Mouse (Mus musculus) heart, embryonic 12.5 days (tissue): ENCODE results near the gene Ctf1. TPM values are rescaled to one million over a fixed set of nuclear protein-coding genes. Genes with fewer than 3 reads are reported as not detected.
"Not testable (repeated sequence)": the region's sequence is repeated elsewhere in the genome, so short reads cannot be mapped to it uniquely, and the experiment has no call there.

Source experiments
- ATAC-seq: fragments of 200-750 bp; cut with Nextera tagmentation; 2 replicates; pipeline ENCODE4 v1.8.0; 2017; ENCODE audit warnings: moderate TSS enrichment, moderate library complexity; ENCODE audit not compliant: insufficient number of reproducible peaks, low FRiP score
- H3K27ac ChIP-seq: fragments of 300-500 bp; sonication (generic); 2 replicates; pipeline ENCODE4 v1.5.1; 2016; ENCODE audit warnings: mild to moderate bottlenecking, moderate library complexity; ENCODE audit not compliant: poor library complexity, severe bottlenecking
- H3K27me3 ChIP-seq: fragments of 300-500 bp; sonication (generic); replicated peaks from 2 replicates; pipeline ENCODE4 v1.6.1; 2016; ENCODE audit warnings: mild to moderate bottlenecking, moderate library complexity
- H3K36me3 ChIP-seq: fragments of 300-500 bp; sonication (generic); 2 replicates; pipeline ENCODE4 v1.6.1; 2016; ENCODE audit warnings: mild to moderate bottlenecking, moderate library complexity
- H3K4me1 ChIP-seq: fragments of 300-500 bp; sonication (generic); replicated peaks from 2 replicates; pipeline ENCODE4 v1.6.1; 2016; ENCODE audit warnings: mild to moderate bottlenecking
- H3K4me2 ChIP-seq: fragments of 300-500 bp; sonication (generic); 2 replicates; pipeline ENCODE4 v1.6.1; 2016; ENCODE audit warnings: mild to moderate bottlenecking, moderate library complexity
- H3K4me3 ChIP-seq: fragments of 300-500 bp; sonication (generic); 2 replicates; pipeline ENCODE4 v1.5.1; 2016; ENCODE audit warnings: mild to moderate bottlenecking
- H3K9ac ChIP-seq: fragments of 300-500 bp; sonication (generic); 2 replicates; pipeline ENCODE4 v1.6.1; 2016; ENCODE audit warnings: mild to moderate bottlenecking, moderate library complexity
- H3K9me3 ChIP-seq: fragments of 300-500 bp; sonication (generic); replicated peaks from 2 replicates; pipeline ENCODE4 v1.6.1; 2016; ENCODE audit warnings: mild to moderate bottlenecking, moderate library complexity
- WGBS: fragments of 180-500 bp; shearing (Covaris S2); methylation state at CpG from one replicate; pipeline ENCODE4 v1.1.7; 2016; 5-methylcytosine and 5-hydroxymethylcytosine counted together
- polyA plus RNA-seq: library from polyadenylated mRNA; unstranded; fragments of >200 nt; fragmentation: Nextera tagmentation; extraction: Ambion mirVana; gene quantifications from 2 replicates; pipeline ENCODE4 v1.2.1, GENCODE M21; 2016

The Ctf1 gene
- polyA plus RNA-seq, 1 experiment from 2014 or later = 4.3 TPM

DNA sequence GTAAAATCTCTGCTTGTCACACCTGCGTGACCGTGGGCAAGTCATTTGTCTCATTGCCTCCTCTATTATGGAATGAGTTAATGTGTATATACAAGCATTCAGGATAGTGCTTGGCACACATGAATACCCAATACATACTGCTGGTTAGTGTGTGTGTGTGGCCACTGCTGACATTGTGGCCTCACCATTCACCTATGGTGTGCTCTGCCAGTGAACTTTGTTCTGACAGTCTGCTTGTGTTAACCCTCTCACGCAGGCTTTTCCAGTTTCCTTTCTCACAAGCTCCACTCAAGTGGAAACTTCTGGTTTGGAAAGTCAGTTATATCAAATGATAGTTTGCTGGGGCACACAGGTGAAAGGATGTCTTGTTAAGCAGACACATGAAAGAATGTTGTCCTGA lies 1.5 kb upstream of the Ctf1 start:
- no peak for ATAC-seq
- H3K27me3 ChIP-seq = peaks cover 10% of the 10 kb centered on the region; the same call in 1 of the 2 replicates
- 86% methylated on average over 3 of the region's 3 CpGs for WGBS
- peaks cover 29% of the 10 kb centered on the region for H3K4me1 ChIP-seq
- H3K9me3 ChIP-seq = no peaks in the 10 kb centered on the region
- peaks cover 6% of the 10 kb centered on the region for H3K36me3 ChIP-seq
- H3K4me3 ChIP-seq = no peak overlapping the region
- H3K4me2 ChIP-seq = no peak overlapping the region
- no peak overlapping the region for H3K27ac ChIP-seq
- H3K9ac ChIP-seq = no peak overlapping the region

DNA sequence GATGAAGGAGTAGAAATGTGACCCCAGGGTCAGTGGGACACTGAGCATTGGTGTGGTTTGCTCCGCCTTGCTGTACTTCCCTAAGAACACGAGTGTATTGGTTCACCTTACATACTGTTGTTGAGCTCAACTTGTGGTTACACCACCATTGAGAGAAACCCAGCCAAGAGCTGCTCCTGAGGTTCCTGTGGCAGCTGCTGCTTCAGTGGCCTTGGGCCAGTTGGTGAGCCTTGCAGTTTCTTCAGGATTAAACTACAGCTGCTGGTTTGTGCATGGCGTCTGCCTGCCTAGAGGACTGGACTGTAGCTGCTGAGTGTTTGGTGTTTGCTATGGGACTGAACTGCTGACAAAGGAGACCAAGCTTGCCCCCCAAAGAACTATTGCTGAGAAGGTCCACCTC lies 1.1 kb upstream of the Ctf1 start:
- H3K4me2 ChIP-seq = no peak overlapping the region
- no peak overlapping the region for H3K4me3 ChIP-seq
- no peaks in the 10 kb centered on the region for H3K9me3 ChIP-seq
- no peak overlapping the region for H3K27ac ChIP-seq
- ATAC-seq = no peak
- 75% methylated on average over 3 of the region's 3 CpGs for WGBS
- peaks cover 14% of the 10 kb centered on the region; the same call in 1 of the 2 replicates for H3K27me3 ChIP-seq
- H3K36me3 ChIP-seq = peaks cover 1% of the 10 kb centered on the region
- H3K4me1 ChIP-seq = peaks cover 29% of the 10 kb centered on the region
- H3K9ac ChIP-seq = no peak overlapping the region

DNA sequence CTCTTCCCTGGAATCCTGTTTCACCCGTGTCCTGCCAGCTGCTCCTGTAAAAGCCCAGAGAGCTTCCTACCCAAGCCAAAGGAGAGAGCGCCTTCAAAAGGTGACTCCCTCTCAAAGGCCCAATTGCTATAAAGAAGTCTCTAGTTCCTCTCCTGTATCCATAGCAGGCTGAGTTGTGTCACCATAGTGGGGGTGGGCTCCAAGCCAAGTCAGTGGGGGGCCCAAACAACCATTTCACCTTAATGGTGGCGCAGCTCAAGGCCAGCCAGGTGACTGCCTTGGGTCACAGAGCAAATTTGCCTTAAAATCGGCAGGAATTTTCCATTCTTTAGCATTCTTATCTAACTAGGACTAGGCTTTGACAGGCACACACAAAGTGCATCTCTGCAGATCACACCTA lies 2.3 kb downstream of the Ctf1 start:
- Histone ChIP-seq H3K36me3 (no peaks in the 10 kb centered on the region), H3K4me1 (peaks cover 17% of the 10 kb centered on the region), H3K27ac (no peak overlapping the region), H3K9ac (no peak overlapping the region), H3K27me3 (peaks cover 22% of the 10 kb centered on the region; the same call in 1 of the 2 replicates), H3K4me3 (no peak overlapping the region), H3K4me2 (no peak overlapping the region), H3K9me3 (no peaks in the 10 kb centered on the region)
- WGBS = 80% methylated on average over 4 of the region's 4 CpGs
- no peak for ATAC-seq

DNA sequence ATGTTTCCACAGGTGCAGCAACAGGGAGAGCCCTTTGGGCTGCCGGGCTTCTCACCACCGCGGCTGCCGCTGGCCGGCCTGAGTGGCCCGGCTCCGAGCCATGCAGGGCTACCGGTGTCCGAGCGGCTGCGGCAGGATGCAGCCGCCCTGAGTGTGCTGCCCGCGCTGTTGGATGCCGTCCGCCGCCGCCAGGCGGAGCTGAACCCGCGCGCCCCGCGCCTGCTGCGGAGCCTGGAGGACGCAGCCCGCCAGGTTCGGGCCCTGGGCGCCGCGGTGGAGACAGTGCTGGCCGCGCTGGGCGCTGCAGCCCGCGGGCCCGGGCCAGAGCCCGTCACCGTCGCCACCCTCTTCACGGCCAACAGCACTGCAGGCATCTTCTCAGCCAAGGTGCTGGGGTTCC lies 4.5 kb downstream of the Ctf1 start:
- Histone ChIP-seq H3K36me3 (no peaks in the 10 kb centered on the region), H3K27me3 (peaks cover 22% of the 10 kb centered on the region; the same call in 1 of the 2 replicates), H3K9me3 (no peaks in the 10 kb centered on the region), H3K9ac (peak overlapping the region; percentile 68), H3K4me2 (peak overlapping the region; percentile 73), H3K4me1 (peaks cover 15% of the 10 kb centered on the region), H3K4me3 (peak overlapping the region; percentile 38), H3K27ac (no peak overlapping the region)
- ATAC-seq = peak; percentile 73
- WGBS = 2% methylated on average over 40 of the region's 41 CpGs

DNA sequence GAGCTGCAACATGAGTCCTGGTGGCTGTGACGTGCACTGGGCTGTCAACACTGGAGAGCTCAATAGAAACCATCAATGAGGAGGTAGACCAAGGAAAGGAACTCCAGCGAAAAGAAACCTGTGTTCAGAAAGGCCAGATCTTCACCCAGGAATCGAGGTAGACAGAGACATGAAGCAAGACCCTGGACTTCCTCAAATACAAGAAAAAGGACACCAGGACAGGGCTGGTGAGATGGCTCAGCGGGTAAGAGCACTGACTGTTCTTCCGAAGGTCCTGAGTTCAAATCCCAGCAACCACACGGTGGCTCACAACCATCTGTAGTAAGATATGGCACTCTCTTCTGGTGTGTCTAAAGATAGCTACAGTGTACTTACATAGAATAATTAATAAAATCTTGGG lies 5.8 kb downstream of the Ctf1 start:
- no peaks in the 10 kb centered on the region for H3K36me3 ChIP-seq
- peaks cover 6% of the 10 kb centered on the region for H3K4me1 ChIP-seq
- peaks cover 22% of the 10 kb centered on the region; the same call in 1 of the 2 replicates for H3K27me3 ChIP-seq
- no peak overlapping the region for H3K9ac ChIP-seq
- H3K27ac ChIP-seq = no peak overlapping the region
- H3K4me2 ChIP-seq = no peak overlapping the region
- ATAC-seq = no peak
- H3K9me3 ChIP-seq = no peaks in the 10 kb centered on the region
- 80% methylated on average over 6 of the region's 6 CpGs for WGBS
- no peak overlapping the region for H3K4me3 ChIP-seq

DNA sequence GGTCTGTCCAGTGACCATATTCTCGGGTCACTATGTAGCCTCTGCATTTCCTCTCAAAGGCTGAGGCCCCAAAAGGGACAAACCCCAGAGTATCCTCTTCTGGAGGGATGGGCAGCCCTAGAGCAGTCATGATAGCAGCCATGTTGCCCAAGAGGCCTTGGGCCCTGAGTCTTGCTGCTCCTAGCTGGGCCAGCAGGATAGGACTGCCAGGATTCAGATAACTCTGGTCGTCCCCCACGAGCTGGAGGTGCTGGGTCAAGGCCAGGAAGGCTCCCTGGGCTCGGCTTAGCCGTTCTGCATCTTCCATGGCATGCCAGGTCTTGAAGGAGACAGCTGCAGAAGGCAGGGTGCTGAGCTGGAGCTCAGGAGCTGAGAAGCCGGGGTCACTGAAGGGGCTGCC lies 6.7 kb downstream of the Ctf1 start:
- no peaks in the 10 kb centered on the region for H3K36me3 ChIP-seq
- H3K4me1 ChIP-seq = peaks cover 6% of the 10 kb centered on the region
- H3K9me3 ChIP-seq = no peaks in the 10 kb centered on the region
- H3K27ac ChIP-seq = no peak overlapping the region
- WGBS = 85% methylated on average over 6 of the region's 6 CpGs
- H3K4me2 ChIP-seq = no peak overlapping the region
- H3K27me3 ChIP-seq = peaks cover 25% of the 10 kb centered on the region; the same call in 1 of the 2 replicates
- no peak for ATAC-seq
- no peak overlapping the region for H3K9ac ChIP-seq
- no peak overlapping the region for H3K4me3 ChIP-seq

DNA sequence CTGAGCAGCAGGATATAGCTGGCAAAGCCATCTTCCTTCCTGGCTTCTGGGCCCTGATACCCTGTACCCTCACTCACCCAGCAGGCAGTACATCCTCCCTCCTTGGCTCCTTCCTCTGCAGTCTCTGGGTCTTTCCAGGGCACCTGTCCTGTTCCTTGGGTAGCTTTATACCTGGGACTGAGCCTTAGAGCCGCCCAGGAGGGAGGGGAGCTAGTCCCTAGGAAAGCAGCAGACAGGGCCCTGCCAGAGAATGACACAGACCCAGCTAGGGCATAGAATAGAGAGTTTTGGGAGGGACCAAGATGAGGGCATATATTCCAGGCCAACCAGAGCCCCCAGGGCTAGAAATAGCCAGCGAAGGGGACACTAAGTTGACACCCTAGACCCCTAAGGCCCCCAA lies 13.0 kb downstream of the Ctf1 start:
- WGBS = 68% methylated on average over 2 of the region's 2 CpGs
- H3K9ac ChIP-seq = no peak overlapping the region
- ATAC-seq = no peak
- no peaks in the 10 kb centered on the region for H3K9me3 ChIP-seq
- H3K4me2 ChIP-seq = no peak overlapping the region
- H3K27me3 ChIP-seq = peaks cover 29% of the 10 kb centered on the region
- no peaks in the 10 kb centered on the region for H3K4me1 ChIP-seq
- no peaks in the 10 kb centered on the region for H3K36me3 ChIP-seq
- no peak overlapping the region for H3K27ac ChIP-seq
- H3K4me3 ChIP-seq = no peak overlapping the region

DNA sequence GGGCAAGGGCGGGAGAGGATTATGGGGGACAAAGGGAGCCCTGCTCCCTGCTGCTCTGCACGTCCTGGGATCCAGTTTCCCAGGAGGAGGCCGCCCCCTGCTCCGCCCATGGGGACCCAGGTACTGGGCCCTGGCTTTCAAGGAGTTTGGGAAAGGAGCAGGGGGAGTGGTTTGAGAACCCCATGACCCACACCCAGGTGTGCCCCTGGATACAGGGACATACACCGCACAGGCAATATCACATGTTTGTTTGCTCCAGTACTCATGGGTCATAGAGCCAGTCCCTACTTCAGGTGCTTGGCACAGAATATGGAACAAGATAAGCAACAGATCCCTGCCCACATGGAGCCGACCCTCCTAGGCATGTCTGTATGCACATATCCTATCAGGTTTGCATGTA lies 13.4 kb downstream of the Ctf1 start:
- Histone ChIP-seq H3K9ac (no peak overlapping the region), H3K27me3 (peaks cover 29% of the 10 kb centered on the region), H3K9me3 (no peaks in the 10 kb centered on the region), H3K27ac (no peak overlapping the region), H3K4me1 (no peaks in the 10 kb centered on the region), H3K4me2 (no peak overlapping the region), H3K4me3 (no peak overlapping the region), H3K36me3 (no peaks in the 10 kb centered on the region)
- no peak for ATAC-seq
- WGBS = 44% methylated on average over 6 of the region's 6 CpGs

DNA sequence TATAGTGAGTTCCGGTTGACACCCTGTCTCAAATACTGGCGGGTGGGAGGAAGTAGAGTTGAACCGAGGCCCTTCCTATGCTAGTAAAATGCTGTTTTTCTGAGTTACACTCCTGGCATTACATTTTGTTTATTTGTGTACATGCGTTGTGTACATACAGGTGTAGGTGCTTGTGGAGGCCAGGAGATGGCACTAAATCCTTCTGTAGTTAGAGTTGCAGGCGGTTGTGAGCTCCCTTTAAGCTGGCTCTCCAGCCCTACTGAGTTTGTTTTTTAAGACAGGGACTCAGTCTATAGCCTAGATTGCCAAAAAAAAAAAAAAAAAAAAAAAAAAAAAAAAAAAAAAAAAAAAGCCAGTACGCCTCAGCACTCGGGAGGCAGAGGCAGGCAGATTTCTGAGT lies 15.4 kb downstream of the Ctf1 start:
- 77% methylated on average over 7 of the region's 7 CpGs for WGBS

DNA sequence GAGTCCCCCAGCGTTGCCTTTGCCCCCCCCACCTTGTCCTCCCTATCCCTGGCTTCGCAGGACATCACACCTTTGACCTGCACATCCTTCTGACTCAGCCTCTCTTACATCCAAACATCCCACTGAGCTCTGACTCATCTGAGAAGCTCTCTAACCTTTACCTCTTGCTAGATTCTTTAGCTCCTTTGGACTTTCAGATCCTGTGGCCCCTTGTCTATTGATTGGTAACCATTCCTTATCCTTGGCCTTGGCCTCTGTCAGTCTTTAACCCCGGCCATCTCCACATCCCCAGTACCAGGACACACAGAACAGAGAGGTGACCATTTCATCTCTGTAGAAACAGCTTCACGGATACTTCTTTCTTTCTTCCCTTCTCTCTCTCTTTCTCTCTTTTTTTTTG lies 17.6 kb downstream of the Ctf1 start:
- H3K36me3 ChIP-seq = no peaks in the 10 kb centered on the region
- peaks cover 22% of the 10 kb centered on the region for H3K27me3 ChIP-seq
- no peak overlapping the region for H3K9ac ChIP-seq
- WGBS = 52% methylated on average over 4 of the region's 4 CpGs
- peaks cover 5% of the 10 kb centered on the region; the same call in 1 of the 2 replicates for H3K9me3 ChIP-seq
- no peak overlapping the region for H3K4me2 ChIP-seq
- no peak for ATAC-seq
- H3K27ac ChIP-seq = no peak overlapping the region
- H3K4me3 ChIP-seq = no peak overlapping the region
- no peaks in the 10 kb centered on the region for H3K4me1 ChIP-seq

More for the DNA sequence above, 15.4 kb downstream of the Ctf1 start:
- H3K36me3 ChIP-seq = no peaks in the 10 kb centered on the region
- no peak overlapping the region for H3K27ac ChIP-seq
- no peak overlapping the region for H3K4me3 ChIP-seq
- no peak overlapping the region for H3K9ac ChIP-seq
- peaks cover 5% of the 10 kb centered on the region; the same call in 1 of the 2 replicates for H3K9me3 ChIP-seq
- H3K27me3 ChIP-seq = peaks cover 29% of the 10 kb centered on the region
- H3K4me1 ChIP-seq = no peaks in the 10 kb centered on the region
- ATAC-seq = no peak
- no peak overlapping the region for H3K4me2 ChIP-seq

DNA sequence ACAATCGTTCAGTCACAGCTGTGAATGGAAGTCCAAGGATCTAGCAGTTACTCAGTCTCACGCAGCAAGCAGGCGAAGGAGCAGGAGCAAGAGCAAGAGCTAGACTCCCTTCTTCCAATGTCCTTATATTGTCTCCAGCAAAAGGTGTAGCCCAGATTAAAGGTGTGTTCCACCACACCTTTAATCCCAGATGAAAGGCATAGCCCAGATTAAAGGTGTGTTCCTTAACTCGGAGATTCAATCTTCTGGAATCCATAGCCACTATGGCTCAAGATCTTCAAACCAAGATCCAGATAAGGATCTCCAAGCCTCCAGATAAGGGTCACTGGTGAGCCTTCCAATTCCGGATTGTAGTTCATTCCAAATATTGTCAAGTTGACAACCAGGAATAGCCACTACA lies 19.5 kb downstream of the Ctf1 start, which contains the start of gene Ctf2:
Ctf2 (minus strand) TSS at position 101 of the 400 bp plus-strand sequence.
- ATAC-seq, H3K4me1 ChIP-seq, H3K4me3 ChIP-seq, H3K36me3 ChIP-seq, H3K4me2 ChIP-seq, H3K27me3 ChIP-seq, H3K9me3 ChIP-seq, H3K27ac ChIP-seq, H3K9ac ChIP-seq: not testable (repeated sequence)
- 100% methylated on average over 1 of the region's 5 CpGs for WGBS

DNA sequence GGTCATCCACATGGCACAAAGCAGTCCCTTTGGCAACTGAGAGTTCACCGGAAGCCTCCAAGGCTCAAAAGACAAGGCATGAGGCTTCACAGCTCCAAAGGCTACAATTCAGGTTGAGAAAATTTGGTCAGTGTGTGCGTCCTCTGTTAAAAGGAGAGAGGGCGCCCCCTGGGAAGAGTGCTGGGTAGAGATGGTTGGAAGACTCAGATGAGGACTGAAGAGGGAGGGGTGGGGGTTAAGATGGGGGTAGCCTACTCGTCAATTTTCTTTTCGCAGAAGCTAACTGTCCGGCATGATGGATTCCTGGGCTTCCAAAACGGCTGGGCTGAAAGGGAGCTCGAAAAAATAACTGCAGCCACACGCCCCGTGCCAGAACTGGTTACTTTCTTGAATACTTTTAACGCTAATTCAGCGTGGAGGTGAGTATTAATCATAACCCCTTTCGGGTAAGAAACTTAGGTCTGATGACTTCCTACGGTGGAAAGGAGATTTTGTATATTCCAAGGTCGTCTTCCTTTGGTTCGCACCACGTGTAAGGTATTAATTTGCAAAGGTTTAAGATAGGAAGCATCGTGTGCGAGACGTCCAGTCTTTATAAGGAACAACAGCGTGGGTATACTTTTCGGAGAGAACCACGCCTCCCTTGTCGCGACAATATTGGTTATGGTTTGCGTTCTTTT lies 32.0 kb downstream of the Ctf1 start, which contains the start of gene Fbxl19:
Fbxl19 (plus strand) TSS at position 178 of the 680 bp plus-strand sequence.
- peak within 1 kb of the TSS; percentile 98 for H3K4me2 ChIP-seq
- ATAC-seq = no peak
- WGBS = under 1% methylated on average over 26 of the region's 26 CpGs
- H3K9me3 ChIP-seq = no peaks in the 10 kb centered on the region
- H3K27ac ChIP-seq = peak within 1 kb of the TSS; percentile 83
- H3K36me3 ChIP-seq = peaks cover 16% of the 10 kb centered on the region
- peak within 1 kb of the TSS; percentile 92 for H3K9ac ChIP-seq
- H3K4me3 ChIP-seq = peak within 1 kb of the TSS; percentile 95
- peaks cover 24% of the 10 kb centered on the region for H3K4me1 ChIP-seq
- no peaks in the 10 kb centered on the region for H3K27me3 ChIP-seq
